Mouse (Mus musculus) T-helper 17 cell (primary cell): ENCODE results near the gene Ifng.

Experiments used
- in situ Hi-C, 2 experiments: fragments of 300-600 bp; cut with MboI, MseI; formaldehyde crosslinking; loops; 1 replicate in 1 of 2; 2 replicates in 1 of 2; pipeline ENCODE4 v1.15.1; 2025; ENCODE audit warnings: high pct_unique_total_duplicates in 2 of 2

Gene Ifng

DNA sequence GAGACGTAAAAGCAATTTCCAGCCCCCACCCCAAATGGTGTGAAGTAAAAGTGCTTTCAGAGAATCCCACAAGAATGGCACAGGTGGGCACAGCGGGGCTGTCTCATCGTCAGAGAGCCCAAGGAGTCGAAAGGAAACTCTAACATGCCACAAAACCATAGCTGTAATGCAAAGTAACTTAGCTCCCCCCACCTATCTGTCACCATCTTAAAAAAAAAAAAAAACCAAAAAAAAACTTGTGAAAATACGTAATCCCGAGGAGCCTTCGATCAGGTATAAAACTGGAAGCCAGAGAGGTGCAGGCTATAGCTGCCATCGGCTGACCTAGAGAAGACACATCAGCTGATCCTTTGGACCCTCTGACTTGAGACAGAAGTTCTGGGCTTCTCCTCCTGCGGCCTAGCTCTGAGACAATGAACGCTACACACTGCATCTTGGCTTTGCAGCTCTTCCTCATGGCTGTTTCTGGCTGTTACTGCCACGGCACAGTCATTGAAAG lies at the start of gene Ifng:
TSS of gene Ifng (plus strand) at position 305 of the 499 bp plus-strand sequence.
- in situ Hi-C loops, result no loop called here

DNA sequence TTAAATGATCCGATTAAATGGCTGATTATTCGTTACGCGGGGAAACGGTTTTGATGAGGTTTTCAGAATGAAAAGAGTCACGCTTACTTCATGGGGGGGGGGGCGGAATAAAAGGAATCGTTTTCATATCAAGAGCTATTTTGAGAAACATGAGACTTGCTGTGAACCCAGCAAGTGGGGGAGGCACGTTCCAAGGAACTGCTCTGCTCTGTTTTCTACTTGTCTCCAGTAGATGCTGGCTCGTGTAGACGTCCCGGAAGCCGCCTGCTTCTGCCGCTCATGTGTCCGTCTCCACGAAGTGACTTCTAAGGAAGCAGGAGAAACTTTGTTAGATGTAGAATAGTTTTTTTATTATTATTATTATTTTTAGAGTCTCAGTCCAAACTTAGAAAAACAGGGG lies 40.9 kb upstream of the Ifng start:
- in situ Hi-C loops, result no loop called here

DNA sequence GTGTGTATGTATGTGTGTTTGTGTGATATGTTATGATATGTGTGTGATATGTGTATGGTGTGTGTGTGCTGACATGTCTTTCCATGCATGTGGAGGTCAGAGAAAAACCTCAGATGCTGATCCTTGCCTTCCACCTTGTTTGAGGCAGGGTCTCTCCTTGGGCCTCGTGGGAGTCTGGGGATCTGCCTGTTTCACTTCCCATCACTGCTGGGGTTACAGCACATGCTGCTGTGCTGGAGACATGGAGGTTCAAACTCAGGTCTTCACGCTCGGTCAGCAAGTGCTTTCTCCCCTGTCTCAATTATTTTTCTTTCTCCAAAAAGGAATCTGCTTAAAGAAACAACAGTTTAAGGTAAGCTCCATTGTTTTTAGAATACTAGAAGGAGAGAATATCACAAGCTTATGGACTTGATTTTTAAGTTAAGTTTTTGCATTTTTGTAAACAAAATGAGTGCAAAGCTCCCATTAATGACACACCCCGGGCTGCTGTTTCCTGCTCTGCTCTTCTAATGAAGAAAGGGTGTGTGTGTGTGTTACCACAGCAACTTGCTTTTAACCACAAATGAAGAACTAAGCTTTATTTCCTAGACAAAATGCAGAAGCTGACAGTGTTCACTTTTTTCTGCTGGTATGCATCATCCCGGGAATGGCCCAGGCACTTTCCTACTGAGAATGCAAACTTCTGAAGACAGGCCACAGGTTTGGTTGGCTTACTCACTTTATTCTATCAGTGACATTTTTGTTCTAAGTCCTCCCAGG lies 34.2 kb upstream of the Ifng start:
- in situ Hi-C loops, result no loop called here

DNA sequence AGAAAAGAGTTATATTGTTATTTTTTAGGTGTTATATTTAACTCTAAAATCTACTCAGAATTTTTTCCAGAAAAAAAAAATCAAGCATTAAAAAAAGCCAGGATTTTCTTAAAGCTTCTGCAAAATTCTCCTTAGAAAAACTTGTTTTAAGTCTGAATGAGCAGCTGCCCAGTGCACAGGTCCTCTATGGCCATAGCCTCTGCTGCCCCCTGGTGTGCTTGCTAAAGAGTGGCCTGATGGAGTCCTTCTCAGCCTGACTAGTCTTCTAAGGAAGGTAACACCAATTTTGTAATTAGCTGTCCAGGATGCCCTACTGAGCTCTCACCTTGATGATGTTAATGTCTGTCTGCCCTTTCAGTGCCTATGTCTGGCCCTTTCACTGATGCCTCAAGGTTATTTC lies 29.5 kb upstream of the Ifng start:
- in situ Hi-C loops, result no loop called here

DNA sequence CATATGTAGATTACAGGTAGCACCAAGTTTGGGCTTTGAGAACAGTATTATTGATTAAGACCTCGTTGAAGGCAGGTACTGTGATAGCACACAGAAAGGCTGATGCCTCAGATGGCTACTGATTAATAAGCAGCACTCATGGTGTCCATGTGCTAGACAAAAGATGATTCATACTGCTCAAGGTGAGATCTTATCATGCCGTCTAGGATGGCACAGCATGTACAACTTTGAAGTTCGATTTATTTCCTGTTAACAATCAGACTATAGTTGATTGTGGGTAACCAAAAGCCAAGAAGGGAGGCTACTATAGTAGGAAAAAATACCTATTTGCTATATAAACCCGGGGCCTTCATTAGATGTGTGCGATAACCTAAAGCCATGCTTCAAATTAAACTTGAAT lies 28.1 kb upstream of the Ifng start:
- in situ Hi-C loops, result no loop called here

DNA sequence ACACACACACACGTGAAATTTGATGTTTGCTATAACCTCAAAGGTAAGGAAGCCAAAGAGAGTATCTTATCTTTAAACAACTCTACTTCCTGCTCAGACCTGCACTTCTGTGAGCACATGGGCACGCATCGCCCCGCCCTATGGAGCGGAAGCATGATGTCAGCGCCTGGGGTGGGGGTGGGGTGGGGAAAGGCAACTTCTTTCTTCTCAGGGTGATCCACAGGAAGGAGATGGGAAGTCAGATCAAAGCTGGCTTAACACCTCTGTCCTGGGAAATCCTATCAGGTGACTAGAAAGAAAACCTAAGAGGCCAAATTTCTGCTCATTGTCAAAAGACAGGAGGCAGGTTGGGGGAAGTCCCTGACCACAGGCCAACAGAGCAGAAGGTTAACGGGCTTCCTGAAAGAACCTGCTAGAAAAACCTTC lies 21.8 kb upstream of the Ifng start:
- in situ Hi-C loops, result no loop called here

DNA sequence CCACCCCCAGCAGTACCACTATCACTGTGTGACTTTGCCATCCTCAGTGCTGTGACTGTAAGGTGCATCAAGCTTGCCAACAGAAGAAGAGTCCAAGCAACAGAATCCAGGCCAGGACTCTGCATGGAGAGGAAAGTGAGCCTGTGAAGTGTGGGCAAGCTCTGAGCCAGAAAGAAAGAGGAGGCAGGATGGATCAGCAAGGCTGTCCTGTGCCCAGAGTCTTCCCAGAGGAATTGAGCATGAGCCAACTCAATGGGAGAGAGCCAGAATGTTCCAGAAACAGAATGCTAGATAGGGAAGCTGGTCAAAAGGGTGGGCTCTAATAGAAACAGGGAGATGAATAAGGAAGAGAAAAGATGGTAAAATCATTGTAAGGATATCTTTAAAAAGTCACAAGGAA lies 19.9 kb upstream of the Ifng start:
- in situ Hi-C loops, result no loop called here

DNA sequence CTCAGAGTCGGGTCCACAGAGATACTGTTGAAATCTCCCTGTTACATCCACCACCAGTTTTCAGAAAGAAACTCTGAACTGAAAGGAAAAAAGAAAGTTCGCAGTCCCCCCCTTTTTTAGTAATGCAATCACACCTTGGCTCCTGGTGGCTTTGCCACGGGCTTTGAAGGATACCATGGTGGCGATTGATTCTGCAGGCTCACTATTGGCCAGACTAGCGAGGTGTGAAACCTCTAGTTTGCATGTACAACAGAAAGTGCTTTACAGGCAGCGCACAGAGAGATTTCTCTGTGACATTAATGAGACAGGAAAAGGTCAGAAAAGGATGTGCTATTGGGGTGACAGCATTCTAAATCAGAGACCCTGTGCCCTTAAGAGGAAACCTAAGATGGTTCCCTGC lies 5.3 kb upstream of the Ifng start:
- in situ Hi-C loops, result loop anchor here in 1 of 2 experiments (5.0 kb wide), 1 partner anchor 597 kb away; no protein-coding TSS in a partner anchor

DNA sequence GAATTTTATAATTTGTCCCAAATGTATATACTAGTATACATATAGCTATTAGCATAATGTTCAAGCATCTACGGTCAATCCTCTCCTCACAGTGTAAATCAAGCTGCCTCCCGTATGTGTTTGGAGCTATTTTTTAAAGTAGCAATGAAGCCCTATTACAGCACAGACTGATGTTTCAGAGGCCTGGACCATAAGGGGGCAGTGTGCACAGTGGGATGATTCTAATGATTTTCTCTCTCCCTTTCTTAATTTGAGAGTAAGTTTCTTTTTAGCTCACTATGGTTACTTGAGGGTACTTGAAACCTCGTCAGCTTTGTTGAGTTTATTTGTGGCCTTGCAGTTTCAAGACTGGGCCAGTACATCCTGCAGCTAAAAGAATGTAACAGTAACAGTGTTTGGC lies 1.1 kb downstream of the Ifng start:
- in situ Hi-C loops, result no loop called here

DNA sequence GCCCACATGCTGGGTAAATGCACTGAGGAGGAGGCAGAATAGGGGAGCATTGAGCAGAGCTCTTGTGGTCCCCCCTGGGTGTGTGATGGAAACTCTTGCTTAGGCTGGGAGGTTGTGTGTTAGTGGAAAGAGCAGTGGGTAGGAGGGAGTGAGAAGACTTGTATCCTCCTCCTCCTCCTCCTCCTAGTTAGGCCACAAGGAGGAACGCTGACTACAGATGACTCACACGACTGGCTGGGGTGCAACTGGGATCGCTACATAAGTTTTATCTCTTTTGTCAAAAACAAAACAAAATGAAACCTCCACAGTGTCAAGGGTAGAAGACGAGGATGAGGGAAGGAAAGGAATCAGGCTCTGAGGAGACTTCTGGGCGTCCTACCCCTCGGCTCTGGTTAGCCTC lies 2.2 kb downstream of the Ifng start:
- in situ Hi-C loops, result no loop called here

DNA sequence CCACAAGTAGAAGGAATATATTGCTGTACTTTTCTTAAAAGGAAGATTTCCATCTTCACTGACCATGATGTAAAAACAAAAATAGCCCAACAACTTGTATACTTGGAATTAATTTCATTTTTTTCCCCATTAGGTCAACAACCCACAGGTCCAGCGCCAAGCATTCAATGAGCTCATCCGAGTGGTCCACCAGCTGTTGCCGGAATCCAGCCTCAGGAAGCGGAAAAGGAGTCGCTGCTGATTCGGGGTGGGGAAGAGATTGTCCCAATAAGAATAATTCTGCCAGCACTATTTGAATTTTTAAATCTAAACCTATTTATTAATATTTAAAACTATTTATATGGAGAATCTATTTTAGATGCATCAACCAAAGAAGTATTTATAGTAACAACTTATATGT lies 4.2 kb downstream of the Ifng start:
- in situ Hi-C loops, result no loop called here

DNA sequence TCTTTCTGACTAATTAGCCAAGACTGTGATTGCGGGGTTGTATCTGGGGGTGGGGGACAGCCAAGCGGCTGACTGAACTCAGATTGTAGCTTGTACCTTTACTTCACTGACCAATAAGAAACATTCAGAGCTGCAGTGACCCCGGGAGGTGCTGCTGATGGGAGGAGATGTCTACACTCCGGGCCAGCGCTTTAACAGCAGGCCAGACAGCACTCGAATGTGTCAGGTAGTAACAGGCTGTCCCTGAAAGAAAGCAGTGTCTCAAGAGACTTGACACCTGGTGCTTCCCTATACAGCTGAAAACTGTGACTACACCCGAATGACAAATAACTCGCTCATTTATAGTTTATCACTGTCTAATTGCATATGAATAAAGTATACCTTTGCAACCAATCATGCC lies 4.7 kb downstream of the Ifng start:
- in situ Hi-C loops, result no loop called here

DNA sequence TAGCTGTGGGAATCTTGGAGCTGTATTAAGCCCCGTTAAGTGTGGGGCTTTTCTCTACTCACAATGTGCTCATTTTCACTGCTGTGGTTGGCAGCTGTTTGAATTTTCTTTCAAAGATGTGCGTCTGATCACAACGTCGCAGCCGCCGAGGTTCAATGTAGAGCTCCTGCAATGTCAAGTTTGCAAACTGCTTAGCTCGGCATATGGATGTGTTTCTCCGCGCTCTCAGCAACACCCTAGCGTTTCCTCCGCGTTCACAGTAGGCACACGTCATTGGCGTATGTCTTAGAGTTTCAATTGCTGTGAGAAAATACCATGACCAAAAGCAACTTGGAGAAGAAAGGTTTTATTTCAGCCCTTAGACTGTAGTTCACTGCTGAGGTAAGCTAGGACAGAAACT lies 5.1 kb downstream of the Ifng start:
- in situ Hi-C loops, result no loop called here

DNA sequence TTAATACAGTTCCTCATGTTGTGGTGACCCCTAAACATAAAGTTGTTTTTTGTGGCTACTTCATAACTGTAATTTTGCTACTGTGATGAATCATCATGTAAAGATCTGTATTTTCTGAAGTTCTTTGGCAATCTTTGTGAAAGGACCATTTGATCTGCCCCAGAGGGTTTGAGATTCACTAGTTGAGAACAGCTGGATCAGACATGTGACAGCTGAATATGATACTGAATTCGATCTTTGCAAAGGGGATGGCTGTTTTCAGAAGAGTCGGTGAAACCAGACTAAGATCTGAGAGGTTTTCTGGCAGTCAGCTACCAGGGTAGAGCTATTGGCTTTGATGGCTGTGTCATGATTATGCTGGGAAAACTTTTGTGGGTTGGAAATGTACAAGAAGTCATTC lies 10.9 kb downstream of the Ifng start:
- in situ Hi-C loops, result no loop called here

DNA sequence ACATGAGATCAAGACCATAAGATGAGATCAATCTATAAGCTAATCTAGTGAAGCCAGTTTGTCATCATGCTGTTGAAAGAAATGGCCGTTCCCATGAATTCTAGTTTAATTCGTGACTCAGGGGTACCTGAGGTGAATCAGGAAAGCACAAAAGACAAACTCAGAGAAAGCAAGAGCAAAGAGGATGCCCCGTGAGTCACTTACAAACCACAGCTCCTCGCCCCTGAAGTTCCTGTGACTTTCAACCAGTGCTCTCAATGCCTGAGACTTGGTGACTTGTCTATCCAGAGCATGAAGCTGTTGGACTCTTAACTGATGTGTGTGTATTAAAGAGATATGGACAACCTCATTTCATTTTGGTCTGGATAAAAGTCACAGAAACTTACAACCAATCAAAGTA lies 17.9 kb downstream of the Ifng start:
- in situ Hi-C loops, result no loop called here

DNA sequence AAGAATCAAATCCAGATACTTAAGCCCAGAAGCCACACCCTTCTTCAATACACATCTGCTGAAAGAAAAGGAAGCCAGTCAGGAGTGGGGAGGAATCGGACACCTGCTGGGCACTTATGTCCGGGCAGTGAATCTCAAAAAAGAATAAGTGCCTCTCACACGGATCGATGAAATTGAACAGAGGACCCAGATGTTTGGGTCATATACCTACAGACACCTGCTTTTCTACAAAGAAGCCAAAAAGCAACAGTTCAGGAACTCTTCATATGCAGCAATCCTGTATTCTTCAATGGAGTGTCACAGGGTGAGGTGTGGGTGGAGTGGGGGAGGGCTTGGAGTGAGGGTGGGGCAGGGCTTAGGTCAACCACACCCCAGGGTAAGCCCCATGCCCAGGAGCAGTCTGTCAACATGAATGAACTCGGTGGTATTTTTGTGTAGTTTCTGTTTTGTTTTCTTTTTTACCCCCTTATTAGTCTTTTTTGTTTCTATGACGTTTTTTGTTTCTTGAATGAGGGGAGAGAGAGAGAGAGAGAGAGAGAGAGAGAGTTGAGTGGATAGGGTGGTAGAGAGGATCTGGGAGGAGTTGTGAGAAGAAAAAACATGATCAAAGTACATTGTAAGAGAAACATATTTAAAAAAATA lies 20.4 kb downstream of the Ifng start:
- in situ Hi-C loops, result no loop called here

DNA sequence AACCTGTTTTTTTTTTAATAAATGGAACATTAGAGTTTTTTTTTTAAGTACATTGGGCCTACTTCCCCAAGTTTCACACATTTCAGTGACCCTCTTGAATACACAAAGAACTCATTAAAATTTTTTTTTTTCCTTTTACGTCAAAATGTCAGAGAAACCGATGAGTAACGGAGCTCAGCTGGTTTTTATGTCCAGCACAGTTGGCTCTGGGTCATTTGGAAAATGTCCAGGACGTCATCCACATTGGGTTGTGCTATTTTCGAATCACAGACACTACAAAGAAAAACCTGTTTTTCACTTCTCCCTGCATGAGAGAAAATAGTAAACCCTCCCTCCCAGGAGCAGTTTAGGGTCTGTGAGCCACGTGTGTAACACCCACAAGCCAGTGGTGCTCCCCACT lies 25.6 kb downstream of the Ifng start:
- in situ Hi-C loops, result loop anchor here in 1 of 2 experiments (5.0 kb wide), 1 partner anchor 99 kb away; no protein-coding TSS in a partner anchor

DNA sequence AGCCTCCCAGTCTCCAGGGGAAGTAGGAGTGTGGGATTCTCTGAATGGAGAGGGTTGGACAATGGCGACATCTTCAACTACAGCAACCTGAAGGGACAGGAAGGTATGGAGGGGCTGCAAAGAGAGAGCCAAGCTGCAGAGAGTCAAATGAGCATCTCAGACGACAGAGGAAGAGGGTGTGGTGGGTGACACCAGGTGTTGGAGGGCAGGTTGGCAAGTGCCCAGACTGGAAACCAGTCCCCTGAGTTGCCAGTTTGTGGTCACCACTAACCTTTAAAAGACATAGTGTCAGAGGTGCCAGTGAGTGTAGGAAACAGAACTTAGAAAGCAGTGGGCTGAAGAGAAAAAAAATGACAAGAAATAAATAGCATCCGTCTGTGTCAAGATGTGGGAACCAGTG lies 28.2 kb downstream of the Ifng start:
- in situ Hi-C loops, result loop anchor here in 1 of 2 experiments (5.0 kb wide), 1 partner anchor 102 kb away; no protein-coding TSS in a partner anchor

DNA sequence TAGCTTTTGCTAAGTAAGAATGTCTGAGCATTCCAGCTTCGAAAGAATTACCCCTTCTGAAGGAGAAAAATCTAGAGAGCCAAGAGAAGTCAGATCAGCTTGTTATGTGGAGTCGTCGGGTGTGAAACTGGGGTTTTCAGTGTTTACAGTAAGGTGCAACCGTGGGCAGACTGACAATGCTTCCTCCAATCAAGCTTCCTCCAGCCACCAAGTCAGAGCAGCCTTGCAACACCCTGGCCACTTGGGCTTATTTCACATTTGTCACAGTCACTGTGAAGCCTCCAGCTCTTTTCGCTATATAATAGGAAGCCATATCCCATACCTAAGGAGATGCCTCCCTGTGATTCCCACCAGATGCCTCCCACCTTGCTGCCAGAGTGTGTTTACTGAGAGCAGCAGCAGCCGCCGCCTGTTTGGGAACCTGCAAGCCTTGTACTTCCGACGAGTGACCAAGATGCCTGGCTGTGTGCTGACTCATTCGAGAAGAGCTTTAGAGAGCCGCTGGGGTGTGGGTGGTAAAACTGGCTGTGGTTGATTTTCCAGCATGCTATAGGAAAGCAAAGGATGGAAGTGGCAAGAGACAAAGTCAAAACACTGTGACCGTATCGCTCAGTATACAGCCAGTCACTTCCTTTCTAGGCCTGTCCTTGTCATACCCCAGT lies 29.6 kb downstream of the Ifng start:
- in situ Hi-C loops, result loop anchor here in 1 of 2 experiments (10.0 kb wide), 1 partner anchor 476 kb away; no protein-coding TSS in a partner anchor

DNA sequence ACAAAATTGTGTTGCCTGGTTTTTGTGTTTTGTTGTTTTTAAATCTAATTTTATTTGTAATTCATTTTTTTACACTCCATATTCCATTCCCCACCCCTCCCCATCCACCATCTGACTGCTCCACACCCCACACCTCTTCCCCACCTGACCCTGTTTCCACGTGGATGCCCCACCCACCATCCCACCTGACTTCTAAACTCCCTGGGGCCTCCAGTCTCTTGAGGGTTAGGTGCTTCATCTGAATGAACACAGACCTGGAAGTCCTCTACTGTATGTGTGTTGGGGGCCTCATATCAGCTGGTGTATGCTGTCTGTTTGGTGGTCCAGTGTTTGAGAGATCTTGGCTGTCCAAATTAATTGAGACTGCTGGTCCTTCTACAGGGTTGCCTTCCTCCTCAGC lies 32.0 kb downstream of the Ifng start:
- in situ Hi-C loops, result loop anchor here in 1 of 2 experiments (10.0 kb wide), 1 partner anchor 478 kb away; no protein-coding TSS in a partner anchor

DNA sequence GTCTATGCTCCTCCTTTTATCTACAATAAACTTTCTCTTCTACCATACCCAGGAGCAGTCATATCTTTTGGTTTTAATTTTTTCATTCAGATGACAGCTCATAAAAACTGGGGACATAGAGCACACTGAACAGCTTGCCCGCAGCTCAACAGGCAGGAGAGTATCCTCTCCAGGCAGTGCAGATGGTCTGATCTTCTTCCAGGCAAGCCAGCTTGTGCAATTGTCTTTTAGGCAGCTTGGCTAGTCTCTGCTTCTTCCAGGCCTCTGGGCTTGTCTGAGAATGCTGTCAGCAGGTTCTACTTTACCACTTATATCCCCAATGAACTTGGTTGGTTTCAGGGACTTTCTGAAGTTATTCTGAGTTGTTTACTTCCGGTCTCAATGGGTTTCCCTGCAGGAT lies 35.9 kb downstream of the Ifng start:
- in situ Hi-C loops, result loop anchor here in 1 of 2 experiments (10.0 kb wide), 1 partner anchor 482 kb away; no protein-coding TSS in a partner anchor

DNA sequence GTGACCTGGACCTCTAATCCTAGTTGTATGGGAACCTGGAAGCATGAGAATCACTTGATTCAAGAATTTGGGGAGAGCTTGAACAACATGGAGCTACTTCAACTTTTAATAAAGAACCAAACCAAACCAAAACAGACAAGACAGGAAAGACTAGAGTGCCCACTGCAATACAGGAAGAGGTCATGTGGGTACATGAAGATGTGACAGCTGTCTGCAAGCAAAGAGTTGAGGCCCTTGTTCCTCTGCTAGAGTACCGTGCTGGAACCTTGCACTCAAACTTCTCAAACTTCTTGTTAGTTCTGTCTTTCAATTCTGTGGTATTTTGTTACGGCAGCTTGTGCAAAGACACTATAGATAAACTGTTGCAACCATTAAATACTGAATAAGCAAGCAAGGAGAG lies 36.5 kb downstream of the Ifng start:
- in situ Hi-C loops, result loop anchor here in 1 of 2 experiments (10.0 kb wide), 1 partner anchor 482 kb away; no protein-coding TSS in a partner anchor
